Mouse (Mus musculus) heart, postnatal 0 days (tissue): Measurements from ENCODE around the gene 0610010F05Rik.

Source experiments
- CTCF ChIP-seq: IDR thresholded peaks from 2 replicates; pipeline ENCODE4 v1.5.1; 2016; ENCODE audit warnings: antibody characterized with exemption, control low read depth, low read depth
- EP300 ChIP-seq: IDR thresholded peaks from 2 replicates; pipeline ENCODE4 v1.6.1; 2016; ENCODE audit warnings: antibody characterized with exemption, low read depth

DNA sequence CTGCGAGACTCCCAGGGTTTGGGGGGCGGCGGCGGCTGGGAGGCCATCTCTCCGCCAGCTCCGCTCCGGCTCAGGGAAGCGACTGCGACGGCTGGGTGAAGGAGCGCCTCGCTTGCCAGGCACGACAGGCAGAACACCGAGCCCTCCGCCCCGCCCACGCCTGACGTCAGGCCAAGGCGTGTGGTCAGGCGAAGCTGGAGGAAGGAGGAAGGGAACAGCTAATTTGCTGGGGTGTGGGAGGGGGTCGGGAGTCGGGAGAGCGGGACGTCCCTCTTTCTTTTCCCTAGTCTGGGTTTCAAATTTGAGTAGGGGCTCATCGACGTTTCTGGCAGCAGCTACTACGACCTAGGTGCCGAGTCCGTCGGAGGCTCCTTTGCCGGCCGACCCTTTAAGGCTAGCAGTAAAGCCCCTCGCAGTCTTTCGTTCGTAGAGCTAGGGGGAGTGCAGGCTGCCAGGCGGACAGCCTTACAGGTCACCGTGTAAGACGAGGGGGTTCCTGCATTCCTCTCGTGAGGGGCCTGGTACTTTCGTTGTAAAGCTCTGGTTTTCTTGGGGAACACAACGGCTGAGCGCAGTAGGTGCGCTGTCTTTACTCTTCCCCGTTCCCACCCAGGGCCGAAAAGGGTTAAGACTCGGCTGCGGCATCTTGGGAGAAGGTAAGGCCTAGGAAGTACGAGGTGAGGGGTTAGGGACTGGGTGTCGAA lies 32.5 kb upstream of the 0610010F05Rik start, which contains the start of gene Pex13:
- TF ChIP-seq CTCF = no peak
- 0 out of 2 replicates have a peak, but pooled peaks have one; percentile 62 for TF ChIP-seq EP300
